Mouse (Mus musculus): ENCODE measurements around the gene Mb.

DNA sequence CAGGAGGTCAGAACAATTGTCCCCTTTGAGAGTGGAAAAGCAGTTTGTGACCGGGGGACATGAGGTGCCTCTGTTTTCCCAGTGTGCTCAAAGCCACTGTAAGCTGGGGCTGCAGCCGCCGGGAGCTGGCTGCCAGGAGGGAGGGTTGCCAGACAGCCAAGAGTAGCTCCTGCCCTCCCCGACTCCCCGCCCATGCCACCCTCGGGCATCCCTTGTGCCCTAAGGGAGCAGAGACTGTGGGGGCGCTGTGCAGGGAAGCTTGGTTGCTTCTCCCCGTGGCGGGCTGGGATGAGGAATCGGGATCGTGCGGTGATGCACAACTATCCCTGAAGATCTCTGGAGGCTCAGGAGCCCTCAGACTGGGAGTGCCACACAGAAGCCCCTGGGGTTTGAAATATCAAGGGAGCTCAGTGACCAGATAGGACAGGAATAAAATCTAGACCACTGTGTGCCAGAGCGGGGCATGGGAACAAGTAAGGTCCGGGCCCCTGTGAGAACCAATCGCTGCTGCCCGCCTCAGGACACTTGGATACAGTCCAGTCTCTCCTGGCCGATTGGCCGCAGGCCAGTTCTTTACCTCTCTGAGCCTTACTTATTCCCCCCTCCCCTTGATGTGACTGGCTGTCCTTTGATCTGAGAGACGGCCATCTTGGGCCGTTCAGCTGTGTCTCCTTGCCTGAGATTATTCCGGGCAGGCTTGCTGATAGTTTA, 51.4 kb downstream of the Mb start:
- TF ChIP-seq MAFK (IDR thresholded peaks at IDR 0.05; ENCODE audit: insufficient read depth, low read depth, low read length) = no peak
- no peak for TF ChIP-seq ZC3H11A (IDR thresholded peaks at IDR 0.05; ENCODE audit: borderline replicate concordance, low read depth, low read length)

Measured in ES-E14 (cell line).